Mouse (Mus musculus): Measurements from ENCODE around the gene Pip4k2b.

DNA sequence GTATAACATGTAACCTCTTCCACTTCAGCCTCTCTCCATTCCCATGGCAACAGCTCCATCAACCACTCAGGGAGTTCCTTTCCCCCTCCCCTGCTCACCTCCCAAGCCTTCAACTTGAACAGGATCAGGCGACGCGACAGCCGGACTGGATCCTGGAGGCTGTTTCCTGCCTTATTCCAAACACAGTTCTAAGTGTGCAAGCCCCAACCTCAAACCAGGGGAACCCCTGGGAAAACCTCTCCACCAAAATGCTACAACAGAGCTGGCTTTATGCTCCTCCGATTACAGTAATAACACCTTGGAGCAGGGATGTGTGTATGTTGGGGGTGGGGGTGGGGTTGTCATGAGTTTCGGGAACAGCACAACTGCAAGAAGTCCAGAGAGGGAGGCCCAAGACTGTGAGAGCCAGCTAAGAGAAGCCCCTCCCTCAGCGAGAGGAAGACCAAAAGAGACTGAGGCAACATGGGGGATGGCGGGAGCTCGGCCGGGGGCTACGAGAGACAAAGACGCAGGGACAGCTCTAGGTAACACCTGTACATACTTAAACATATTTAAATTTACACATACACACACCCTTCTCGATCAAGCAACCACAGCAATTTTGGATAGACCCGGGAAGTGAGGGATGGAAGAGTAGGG is 46.5 kb downstream of the Pip4k2b start:
- no peak for TF ChIP-seq NRF1 (IDR thresholded peaks at IDR 0.05; ENCODE audit: low read depth, low read length)
- no peak for TF ChIP-seq CTCF (conservative IDR thresholded peaks at IDR 0.05 in 1 of 2, IDR thresholded peaks at IDR 0.05 in 1 of 2; ENCODE audit: low read depth in 2 of 2, low read length in 2 of 2)
- TF ChIP-seq USF1 (IDR thresholded peaks at IDR 0.05; ENCODE audit: low read depth, low read length), result no peak
- no peak for TF ChIP-seq POLR2AphosphoS2 (IDR thresholded peaks at IDR 0.05; ENCODE audit: low read depth, low read length)
